Mouse (Mus musculus): Measurements from ENCODE around the gene Neil1.

The Neil1 gene

GRCm38 (mm10) chr9:57139571-57139970, 8.5 kb downstream of the Neil1 start:
- CTCF ChIA-PET = no interaction called here

- CTCF ChIA-PET = no interaction called here
These were observed 9.0 kb downstream of the Neil1 start for GRCm38 (mm10) chr9:57139110-57139509.

- CTCF ChIA-PET = no interaction called here
These were observed 9.6 kb downstream of the Neil1 start for GRCm38 (mm10) chr9:57138507-57138906.

GRCm38 (mm10) chr9:57137777-57138176, 10.3 kb downstream of the Neil1 start:
- CTCF ChIA-PET = no interaction called here

- CTCF ChIA-PET = interaction anchor here (0.6 kb wide), 1 partner anchor 215 kb away, joined by 5 read pairs; no protein-coding TSS in a partner anchor
These were observed 10.9 kb downstream of the Neil1 start for GRCm38 (mm10) chr9:57137246-57137645.

GRCm38 (mm10) chr9:57130577-57131433, 17.3 kb downstream of the Neil1 start, which contains the start of gene Man2c1:
Man2c1 (plus strand) TSS chr9:57130690.
- CTCF ChIA-PET = interaction anchor here (0.6 to 1.5 kb wide), 3 partner anchors 17 to 174 kb away, joined by 3 to 4 read pairs (median 3); partner anchors contain the start of gene Neil1

- CTCF ChIA-PET = no interaction called here
These were observed 18.5 kb downstream of the Neil1 start for GRCm38 (mm10) chr9:57129641-57130040.

- CTCF ChIA-PET = no interaction called here
These were observed 30.8 kb downstream of the Neil1 start for GRCm38 (mm10) chr9:57117261-57117755.
